Mouse (Mus musculus) thymus, postnatal 4 days (tissue): Measurements from ENCODE around the gene Pigv.
A peak's percentile ranks its signal among the peaks of the same experiment; 100 is the strongest.
"Not testable (repeated sequence)": the region's sequence is repeated elsewhere in the genome, so short reads cannot be mapped to it uniquely, and the experiment has no call there.

Experiments used
- DNase-seq: peaks from one replicate; pipeline ENCODE4 v3.0.0; 2021

Pigv gene

DNA sequence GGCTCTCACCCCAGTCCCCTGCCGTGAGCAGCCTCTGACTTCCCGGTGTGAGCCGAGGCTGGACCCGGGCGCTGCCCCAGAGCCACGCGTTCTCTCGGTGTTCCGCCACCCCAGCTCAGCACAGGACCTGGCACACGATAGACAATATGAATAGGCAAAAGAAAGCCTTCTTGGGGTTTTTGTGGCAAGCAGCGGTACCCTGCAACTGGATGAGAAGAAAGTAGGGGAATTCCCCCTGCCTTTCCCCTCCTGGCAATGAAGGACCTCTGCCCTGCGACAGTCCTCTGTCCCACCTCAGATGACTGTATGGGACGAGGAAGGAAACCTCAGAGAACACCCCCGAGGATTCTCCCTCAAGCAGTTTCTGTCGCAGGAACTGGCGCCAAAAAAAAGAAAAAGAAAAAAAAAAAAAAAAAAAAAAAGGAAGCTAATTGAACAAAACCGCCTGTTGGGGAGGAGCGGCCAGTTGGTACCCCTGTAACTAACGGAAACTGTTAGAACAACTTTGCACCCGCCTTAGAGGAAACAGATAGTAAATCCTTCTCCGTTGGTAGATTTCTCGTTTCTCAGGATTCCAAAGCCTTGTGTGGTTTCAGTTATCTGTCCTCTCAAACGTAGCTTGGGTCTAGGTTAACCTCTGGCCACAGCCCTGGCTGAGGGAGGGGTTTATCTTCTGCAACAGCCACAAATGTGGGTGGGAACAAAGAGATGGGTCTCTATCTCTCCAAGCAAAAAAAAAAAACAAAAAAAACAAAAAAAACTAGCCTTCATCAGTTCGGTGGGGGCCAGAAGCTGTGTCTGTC, 599 bp upstream of the Pigv start:
- DNase-seq, result no peak

DNA sequence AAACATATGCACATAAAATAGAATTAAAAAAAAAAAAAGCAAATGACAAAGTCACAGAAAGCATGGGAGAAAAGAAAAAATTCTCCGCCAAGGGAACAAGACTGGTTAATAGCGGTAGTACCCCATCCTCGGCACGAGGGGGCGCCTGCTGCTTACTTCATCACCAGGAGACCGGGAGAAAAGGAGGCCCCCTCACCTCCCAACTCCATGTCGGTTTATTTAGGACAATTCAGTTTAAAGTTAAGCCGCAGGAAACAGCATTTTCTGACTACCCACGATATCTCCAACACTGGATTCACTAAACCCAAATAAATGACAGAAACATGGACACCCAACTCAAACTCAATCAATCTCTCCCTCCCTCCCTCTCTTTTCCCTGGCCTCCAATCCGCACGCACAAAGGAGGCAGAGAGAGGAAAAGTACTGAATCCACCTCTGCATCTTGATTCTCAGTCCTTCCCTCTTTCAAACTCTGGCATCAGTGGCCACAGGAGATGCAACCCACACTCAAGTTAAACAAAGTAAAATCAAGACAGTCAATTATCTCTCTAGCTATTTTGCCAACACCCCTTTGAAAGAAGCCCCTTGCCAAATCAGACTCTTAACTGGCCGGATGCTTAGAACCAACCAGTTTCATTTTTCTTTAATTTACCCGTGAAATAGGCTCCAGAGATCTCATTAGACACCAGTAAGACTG, 1.1 kb downstream of the Pigv start:
- DNase-seq, result peak; percentile 88

DNA sequence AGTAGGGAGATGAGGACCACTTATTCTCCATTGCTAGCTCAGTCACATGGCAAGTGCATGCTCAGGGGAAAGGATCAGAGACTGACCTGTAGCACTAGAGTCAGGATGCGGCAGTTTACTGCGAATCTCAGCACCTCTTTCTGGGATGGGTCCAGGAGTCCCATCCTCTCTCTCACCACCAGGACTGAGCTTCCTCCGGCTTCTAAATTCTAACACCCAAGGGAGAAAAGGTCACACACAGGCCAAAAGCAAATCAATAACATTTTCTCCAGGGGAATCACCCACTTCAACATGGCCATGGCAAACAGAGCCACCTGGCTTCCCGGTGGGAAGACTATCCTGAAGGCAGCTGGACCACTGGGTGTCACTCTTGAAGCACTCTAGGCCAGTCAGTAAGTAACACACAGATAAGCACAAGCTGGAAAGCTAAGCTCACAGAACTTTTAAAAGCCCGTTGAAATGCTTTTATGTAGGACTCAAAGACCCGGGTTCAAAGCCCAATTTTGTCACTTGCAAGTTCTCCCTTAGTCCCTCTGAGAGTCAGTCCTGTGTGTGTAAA, 2.7 kb downstream of the Pigv start:
- DNase-seq, result no peak

DNA sequence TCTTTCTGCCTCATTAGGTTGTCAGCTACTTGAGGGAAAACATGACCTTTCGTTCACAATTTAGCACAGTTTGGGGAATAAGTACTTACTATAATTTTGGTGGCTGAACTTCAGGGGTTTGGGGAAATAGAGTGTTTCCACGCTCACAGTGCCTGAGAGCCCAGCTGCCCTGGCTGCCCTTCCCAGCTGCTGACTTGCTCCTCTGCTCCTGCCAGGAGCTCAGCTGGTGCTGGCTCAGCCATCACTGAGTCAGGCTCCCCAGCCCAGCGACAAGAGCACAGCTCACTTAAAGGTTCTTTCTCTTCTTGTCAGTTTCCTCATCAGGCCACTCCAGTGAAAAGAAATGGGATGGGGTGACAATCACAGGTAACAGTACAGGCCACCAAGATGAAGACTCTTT, 3.9 kb downstream of the Pigv start:
- no peak for DNase-seq

DNA sequence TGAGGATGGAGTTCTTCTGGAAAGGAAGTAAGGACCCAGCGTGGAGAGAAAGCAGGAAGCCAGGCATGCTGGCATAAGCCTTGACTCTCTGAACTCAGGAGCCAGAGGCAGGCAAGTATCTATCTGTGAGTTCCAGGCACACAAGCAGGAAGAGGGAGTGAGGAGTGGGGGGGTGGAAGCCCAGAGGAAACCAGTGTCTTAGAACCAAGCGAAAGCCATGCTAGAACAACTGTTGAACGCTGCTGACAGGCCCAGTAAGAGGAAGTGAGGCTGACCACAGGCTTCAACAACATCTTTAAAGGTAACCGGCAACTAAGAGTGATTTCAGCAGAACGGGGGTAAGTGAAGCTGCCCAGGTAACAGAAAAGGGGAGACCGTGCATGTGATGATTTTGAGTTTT, 6.2 kb downstream of the Pigv start:
- no peak for DNase-seq

DNA sequence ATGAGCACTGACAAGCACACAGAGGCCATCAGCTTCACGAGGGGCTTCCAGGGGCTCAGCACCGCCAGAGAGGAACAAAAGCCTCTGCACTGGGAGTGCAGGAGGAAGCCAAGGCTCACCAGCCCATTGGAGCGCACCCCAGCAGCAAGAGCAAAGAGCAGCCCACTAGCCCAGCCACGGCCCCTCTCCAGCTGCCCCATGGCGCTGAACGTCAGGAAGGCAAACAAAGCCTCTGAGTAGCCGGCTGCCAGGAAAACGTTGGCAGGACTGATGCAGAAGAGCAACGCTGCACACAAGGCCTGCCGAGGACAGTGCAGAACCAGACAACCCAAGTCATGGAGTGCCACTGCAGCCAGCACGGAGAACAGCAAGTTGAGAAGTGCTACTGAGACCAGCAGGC, 7.3 kb downstream of the Pigv start:
- no peak for DNase-seq

DNA sequence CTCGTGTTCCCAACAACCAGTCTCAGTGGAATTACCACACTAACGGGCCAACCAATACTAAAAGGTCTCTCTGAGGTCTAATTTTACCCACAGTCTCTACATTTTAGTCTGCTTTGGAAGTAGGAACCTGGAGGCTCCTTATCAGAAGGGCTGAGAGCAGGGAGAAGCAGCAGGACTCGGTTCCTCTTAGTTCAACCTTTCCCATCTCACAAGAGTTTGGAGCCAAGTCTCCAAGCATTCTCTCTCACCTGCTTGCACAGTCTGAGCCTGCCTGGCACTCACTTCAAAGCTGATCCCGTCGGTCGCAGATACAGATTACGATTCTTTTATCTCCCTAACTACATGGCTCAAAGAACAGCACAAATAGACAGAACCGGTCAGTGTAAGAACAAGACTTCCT, 9.5 kb downstream of the Pigv start:
- no peak for DNase-seq

DNA sequence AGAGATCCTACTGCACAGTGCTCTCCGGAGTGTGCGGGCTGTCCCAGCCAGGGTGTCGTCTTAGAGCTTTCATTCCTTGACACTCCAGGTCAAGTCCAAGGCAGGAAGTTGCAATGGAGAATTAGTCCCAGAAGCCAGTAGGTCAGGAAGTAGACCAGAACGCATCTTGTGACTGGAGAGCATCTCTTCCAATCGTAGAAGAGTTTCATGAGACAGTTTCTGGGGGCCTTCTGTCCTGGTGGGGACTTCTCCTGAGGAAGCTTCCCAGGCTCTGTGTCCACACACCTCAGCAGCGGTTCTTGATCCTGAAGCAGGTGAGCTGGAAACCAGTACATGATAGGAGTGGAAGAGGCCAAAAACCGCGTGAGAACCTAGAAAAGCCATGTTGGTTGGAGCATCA, 10.0 kb downstream of the Pigv start:
- DNase-seq, result no peak

DNA sequence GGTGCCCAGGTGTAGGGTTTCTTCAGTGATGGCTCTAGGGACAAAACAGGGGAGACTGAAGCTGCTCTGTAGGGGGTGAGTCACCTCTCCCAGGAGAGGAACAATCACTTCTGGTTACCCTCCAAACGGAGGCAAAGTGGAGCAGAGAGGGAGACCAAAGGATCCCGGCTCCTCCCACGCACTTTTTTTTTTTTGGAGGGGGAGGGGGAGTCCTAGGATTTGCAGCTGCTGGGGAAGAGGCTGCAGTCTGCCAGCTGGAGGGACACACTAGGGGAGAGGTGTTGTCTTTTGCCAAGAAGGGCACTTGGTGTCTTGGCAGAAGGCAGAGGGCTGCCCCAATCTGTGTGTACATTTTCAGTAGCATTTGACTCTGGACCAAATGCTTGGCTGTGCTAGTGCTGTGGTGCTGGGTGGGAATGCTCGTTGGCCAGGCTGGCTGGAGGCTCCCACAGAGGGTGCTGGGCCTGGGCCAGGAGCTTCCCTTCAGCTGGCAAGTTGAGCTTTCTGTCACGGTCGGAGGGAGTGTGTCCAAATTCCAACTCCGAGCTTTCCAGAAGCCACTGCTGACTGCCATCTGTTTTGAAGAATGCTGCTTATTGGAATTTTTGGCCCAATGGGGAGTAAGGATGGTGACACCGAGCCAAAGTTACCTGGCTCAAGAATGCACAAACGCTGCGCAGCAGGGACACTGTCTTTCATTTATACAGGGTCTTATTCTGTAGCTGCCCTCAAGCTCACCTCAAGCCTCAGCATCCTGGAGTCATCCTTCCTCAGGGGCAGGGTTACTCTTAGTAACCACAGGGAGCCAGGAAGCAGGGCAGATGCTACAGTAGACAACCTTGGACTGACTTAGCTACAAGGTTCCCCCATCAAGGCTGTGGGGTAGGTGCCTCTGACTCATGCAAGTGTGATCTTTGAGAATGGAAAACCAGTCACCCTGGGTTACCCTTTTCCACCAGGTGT, 12.0 kb downstream of the Pigv start:
- DNase-seq, result no peak

DNA sequence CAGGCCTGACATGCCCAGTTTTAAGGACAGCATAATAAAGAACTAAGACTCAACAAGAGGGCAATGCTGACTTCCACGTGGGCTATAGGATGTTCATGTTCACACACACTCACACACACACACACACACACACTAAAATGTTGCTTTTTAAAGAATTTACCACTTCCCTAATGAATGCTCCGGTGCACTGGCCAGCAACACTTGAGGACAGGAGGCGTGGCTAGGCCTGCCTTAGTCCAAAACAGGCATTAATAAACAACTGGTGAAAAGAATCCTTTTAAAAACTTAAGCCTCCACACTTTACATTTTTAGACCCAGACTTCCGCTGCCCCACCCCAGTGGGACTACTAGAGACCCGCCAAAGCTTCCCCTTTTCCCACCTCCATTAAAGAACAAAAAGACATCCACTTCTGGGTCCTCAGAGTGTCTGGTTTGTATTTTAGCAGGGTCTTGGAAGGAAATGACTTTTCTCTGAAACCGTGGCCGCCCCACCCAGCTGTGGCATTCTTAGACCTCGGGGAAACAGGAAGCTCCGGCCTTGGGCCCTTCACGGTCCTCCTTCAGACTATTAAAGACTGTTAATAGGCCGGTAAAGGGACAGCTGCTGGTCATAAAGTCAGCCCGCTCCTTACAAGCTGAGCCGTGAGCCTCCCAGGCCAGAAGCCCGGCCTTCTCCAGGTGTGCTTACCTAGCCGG, 12.8 kb downstream of the Pigv start:
- DNase-seq, result no peak

DNA sequence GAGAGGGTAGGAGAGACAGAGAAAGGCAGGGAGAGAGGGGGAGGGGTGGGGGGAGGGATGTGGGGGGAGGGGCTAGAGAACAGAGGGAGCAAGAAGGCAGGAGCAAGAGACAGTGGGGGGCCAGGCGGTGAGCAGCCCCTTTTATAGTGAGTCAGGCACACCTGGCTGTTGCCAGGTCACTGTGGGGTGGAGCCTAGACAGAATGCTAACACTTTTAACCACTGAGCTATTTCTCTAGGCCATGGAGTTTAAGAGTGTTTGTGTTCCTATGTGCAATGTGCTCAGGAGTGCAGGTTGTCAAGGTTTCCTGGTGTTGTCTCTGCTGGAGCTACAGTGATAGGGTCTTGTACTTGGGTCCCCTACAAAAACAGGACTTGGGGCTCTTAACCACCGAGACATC, 13.7 kb downstream of the Pigv start:
- DNase-seq, result no peak

DNA sequence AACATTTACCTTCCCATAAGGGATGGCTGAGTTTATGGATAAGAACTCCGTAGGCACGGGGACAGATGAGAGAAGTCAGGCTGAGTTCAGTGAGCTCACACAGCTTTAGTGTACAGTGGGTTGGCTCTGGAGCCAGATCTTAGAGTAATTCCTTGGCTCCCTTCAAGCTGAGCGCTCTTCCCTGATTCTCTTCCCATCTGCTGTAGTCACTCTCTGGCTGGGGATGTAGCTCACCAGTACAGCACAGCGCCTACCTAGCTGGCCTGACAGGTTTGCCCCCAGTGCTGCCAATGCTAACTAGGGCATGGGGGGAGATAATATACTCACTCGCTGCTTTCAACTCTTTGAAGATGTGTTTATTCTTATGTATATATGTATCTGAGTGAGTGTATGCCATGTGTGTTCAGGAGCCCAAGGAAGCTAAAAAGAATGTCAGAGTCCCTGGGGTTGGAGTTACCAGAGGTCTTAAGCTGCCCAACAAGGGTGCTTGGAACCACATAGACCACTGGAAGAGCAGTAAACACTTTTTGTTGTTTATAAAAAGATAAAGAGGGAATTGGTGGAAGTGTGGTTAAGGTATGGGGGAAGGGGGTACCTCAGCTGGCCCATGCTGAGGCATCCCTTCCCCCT, 14.5 kb downstream of the Pigv start:
- DNase-seq, result no peak

DNA sequence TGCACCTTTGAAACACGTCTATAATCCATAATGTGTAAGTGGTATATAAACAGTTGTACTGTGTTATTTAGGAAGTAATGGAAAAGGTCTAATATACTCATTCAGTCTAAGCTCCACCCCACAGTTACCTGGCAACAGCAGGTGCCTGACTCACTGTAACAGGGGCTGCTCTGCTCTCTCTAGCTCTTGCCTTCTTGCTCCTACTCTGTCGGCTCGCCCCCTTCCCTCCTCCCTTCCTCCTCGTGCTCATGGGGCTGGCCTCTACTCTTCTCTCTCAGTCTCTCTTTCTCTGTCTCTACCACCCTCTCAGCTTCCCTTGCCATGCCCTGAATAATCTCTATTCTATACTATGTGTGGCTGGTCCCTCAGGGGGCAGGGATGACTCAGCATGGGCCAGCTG, 15.4 kb downstream of the Pigv start:
- DNase-seq, result no peak

DNA sequence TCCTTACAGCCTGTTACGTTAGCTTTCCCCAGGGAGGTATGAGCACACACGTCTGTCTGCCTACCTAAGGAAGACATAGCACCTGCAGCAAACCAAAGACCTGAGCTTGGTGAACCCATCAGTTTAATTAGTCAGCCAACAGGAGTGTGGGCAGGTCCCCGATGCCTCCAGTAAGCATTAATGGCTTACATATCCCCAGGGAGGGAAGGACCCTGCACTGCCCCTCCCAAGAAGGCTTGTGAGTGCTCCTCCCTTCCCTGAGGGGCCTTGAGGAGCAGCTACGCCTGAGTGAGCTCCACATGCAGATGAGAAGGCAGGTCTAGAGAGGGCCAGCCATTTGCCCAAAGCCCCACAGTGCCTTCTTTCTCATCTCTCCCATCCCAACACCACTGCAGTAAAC, 16.2 kb downstream of the Pigv start:
- DNase-seq, result no peak

DNA sequence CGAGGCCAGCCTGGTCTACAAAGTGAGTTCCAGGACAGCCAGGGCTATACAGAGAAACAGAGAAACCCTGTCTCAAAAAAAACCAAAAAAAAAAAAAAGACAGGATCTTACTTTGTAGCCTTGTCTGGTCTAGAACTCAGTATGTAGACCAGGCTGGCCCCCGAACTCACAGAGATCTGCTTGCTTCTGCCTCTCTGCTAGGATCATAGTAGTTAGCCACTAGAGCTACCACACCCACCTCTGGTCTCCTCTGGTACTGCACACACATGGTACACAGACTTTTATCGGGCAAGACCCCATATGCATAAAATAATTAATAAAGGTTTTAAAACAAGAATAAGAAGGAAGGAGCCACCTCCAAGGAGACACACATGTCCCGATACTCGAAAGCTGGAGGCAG, 18.4 kb downstream of the Pigv start:
- not testable (repeated sequence) for DNase-seq

DNA sequence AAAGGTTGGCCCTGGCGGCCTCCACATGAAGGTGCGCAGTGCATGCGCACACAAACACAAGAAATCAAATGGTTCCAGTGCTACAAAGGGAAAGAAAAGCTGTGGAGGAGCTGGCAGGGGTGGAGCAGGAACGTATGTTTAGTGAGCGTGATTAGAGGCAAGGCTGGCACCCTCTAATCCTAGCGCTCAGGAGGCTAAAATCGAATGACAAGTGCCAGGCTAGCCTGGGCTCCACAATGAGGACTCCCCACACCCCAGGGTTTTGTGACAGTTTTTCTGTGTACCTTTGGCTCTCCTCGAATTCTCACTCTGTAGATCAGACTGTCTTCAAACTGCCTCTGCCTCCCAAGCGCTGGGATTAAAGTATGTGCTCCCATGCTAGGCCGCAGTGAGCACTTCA, 19.7 kb downstream of the Pigv start:
- no peak for DNase-seq

DNA sequence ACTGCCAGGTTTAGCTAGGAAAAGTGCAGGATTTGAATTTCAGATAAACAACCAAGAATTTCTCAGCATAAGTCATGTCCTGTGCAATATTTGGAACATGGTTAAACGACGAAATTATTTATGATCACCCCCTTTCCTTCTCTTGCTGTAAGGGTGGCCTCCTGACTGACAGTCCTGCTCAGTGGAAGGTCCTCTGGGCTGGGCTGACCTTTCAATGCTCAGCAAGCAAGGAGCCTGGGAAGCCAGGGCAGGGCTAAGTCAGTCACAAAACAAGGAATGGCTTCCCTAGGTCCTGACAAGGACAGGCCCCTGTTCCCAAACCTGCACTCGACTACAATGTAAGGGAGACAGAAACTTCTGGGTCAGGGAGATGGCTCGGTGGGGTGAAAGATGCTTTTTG, 20.5 kb downstream of the Pigv start:
- DNase-seq, result no peak

DNA sequence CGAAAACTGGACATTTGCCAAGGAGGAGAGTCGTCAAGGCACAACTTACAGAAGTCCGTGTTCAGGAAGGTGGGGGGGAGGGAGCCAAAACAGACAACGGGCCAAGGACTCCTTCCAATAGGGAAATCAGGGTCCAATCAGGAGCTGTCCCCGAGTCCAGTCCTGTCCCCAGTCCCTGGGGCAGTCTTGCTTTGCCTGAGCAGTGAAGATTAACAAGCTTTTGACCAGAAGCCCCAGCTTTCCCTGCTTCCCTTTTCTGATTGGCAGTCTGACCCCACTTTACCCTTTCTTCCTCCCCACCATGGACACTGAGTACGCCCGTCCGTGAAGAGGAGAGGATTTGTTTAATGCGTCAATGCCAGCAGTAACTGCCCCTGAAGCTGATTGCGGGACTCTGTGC, 21.0 kb downstream of the Pigv start:
- no peak for DNase-seq

DNA sequence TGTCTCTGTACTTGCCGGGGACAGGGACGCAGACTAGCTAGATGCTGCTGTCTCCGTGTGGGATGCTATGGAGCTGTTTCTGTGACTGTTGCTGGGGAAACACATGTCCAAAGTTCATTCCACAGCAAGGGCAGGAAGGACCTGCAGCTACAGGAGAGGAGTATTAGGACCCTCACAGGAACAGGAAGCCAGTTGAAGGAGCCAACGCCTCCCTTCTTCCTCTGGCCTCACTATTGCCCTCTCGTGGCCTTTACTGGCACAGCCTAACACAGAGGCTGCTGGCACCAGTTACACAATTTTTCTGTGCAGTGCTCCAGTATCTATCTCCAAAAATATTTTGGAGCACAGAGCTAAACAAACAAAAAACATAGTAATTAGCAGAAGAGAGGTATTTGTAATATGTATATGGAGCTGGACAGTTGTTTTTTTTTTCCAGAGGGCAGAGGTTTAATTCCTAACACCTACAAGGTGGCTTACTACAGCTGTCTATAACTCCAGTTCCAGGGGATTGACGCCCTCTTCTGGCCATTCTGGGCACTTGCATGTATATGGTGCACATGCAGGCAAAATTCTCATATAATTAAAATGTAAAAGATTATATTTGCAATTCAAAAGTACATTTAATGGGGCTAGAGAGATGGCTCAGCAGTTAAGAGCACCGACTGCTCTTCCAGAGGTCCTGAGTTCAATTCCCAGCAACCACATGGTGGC, 22.3 kb downstream of the Pigv start, which contains the start of gene Zdhhc18:
Gene Zdhhc18, minus strand, starts transcription at position 166 of the 711 bp plus-strand sequence.
- peak; percentile 95 for DNase-seq

DNA sequence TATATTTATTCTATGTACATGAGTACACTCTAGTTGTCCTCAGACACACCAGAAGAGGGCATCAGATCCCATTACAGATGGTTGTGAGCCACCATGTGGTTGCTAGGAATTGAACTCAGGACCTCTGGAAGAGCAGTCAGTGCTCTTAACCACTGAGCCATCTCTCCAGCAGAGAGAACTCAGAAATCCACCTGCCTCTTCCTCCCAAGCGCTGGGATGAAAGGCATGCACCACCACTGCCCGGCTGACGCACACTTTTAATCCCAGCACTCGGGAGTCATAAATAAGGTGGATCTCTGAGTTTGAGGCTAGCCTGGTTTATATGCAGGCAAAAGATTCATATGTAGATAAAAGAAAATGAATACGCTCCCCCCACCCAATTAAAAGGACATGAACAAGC, 23.0 kb downstream of the Pigv start:
- not testable (repeated sequence) for DNase-seq

DNA sequence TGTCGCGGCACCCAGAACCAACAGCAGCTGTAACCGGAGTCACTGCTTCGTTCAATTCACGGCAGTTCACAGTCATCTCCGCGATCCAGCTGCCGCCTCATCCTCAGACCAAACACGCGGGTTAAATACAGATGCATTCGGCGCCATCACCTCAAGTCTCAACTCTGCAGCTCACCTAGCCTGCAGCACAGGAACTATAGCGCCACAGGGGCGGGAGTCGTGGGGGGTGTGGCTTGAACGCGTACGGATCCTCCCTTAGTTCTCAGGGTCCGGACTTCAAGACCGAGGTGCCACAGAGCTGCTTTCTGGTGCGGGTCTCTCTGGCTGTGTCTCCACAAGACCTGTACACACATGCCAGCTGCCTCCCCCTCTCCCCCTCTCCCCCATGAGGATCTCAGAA, 26.8 kb downstream of the Pigv start:
- no peak for DNase-seq
